Mouse (Mus musculus) G1E (cell line): ENCODE measurements around the gene Adgrg2. TPM values are rescaled to one million over a fixed set of nuclear protein-coding genes. Genes with fewer than 3 reads are reported as not detected.

Experiments used
- ATAC-seq: 2 replicates; pipeline ENCODE4 v1.8.0; 2016; ENCODE audit warnings: mild to moderate bottlenecking; ENCODE audit not compliant: insufficient number of reproducible peaks, poor library complexity, low FRiP score, severe bottlenecking; ENCODE audit errors: extremely low read depth
- DNase-seq: peaks from one replicate; pipeline ENCODE4 v3.0.0; 2012; ENCODE audit warnings: low spot score
- H3K27me3 ChIP-seq: 2 replicates; pipeline ENCODE4 v1.6.1; 2012; ENCODE audit warnings: mild to moderate bottlenecking, low read length, inconsistent platforms; ENCODE audit not compliant: insufficient read depth
- H3K36me3 ChIP-seq: replicated peaks from 2 replicates; pipeline ENCODE3; 2012; ENCODE audit warnings: mild to moderate bottlenecking, inconsistent platforms
- H3K4me1 ChIP-seq: 2 replicates; pipeline ENCODE4 v1.6.1; 2012; ENCODE audit warnings: low read depth, low read length, inconsistent platforms, mixed read lengths; ENCODE audit not compliant: insufficient read depth
- H3K4me3 ChIP-seq: 2 replicates; pipeline ENCODE4 v1.5.1; 2012; ENCODE audit warnings: low read depth, mild to moderate bottlenecking, inconsistent platforms, low read length, moderate library complexity, mixed read lengths
- H3K9me3 ChIP-seq: replicated peaks from 2 replicates; pipeline ENCODE4 v1.6.1; 2012; ENCODE audit warnings: inconsistent platforms
- CTCF ChIP-seq: IDR thresholded peaks from 2 replicates; pipeline ENCODE4 v1.5.1; 2012; ENCODE audit warnings: low read depth, low read length, inconsistent platforms, mixed read lengths
- GATA1 ChIP-seq: IDR thresholded peaks from 2 replicates; pipeline ENCODE4 v1.6.1; 2012; ENCODE audit warnings: borderline replicate concordance, low read length, inconsistent platforms, mixed read lengths
- GATA2 ChIP-seq: IDR thresholded peaks from 2 replicates; pipeline ENCODE4 v1.6.1; 2012; ENCODE audit warnings: low read depth, low read length, inconsistent platforms, borderline replicate concordance
- POLR2AphosphoS5 ChIP-seq: IDR thresholded peaks from 2 replicates; pipeline ENCODE4 v1.6.1; 2012; ENCODE audit warnings: low read depth, low read length, inconsistent platforms; ENCODE audit not compliant: insufficient replicate concordance
- TAL1 ChIP-seq: conservative IDR thresholded peaks from 2 replicates; pipeline ENCODE4 v1.6.1; 2012; ENCODE audit warnings: low read depth, low read length, inconsistent platforms, mixed read lengths
- polyA plus RNA-seq: library from polyadenylated mRNA; stranded (reverse); fragments of >175 nt; gene quantifications from 2 replicates; pipeline ENCODE4 v1.2.3, GENCODE M21; 2012
- total RNA-seq, 2 experiments: library from RNA; stranded (forward) in 1 of 2; stranded (reverse) in 1 of 2; fragments of 200-1000 nt in 1 of 2; fragments of >200 nt in 1 of 2; fragmentation: Nextera tagmentation in 1 of 2; gene quantifications; 2 replicates each; pipeline ENCODE4 v1.2.3; 2014 to 2017

The Adgrg2 gene
- not detected in 2 replicates for total RNA-seq (2014; fragmentation: Nextera tagmentation)
- 0.06 TPM in 1 of 2 replicates, not detected in the other for total RNA-seq (2017)
- not detected in 2 replicates for polyA plus RNA-seq

GRCm38 (mm10) chrX:160390464-160390956 lies at the start of gene Adgrg2:
Gene Adgrg2 (plus strand): TSS chrX:160390690.
- no peaks in the 10 kb centered on the region for H3K4me1 ChIP-seq
- H3K4me3 ChIP-seq = no peak within 1 kb of the TSS
- no peaks in the 10 kb centered on the region for H3K36me3 ChIP-seq
- DNase-seq = no peak
- ATAC-seq = no peak
- TF ChIP-seq POLR2AphosphoS5 = no peak
- no peak for TF ChIP-seq GATA1
- no peak for TF ChIP-seq CTCF
- no peak for TF ChIP-seq GATA2
- TF ChIP-seq TAL1 = no peak
- H3K27me3 ChIP-seq = peaks cover 10% of the 10 kb centered on the region; the same call in 1 of the 2 replicates
- no peaks in the 10 kb centered on the region for H3K9me3 ChIP-seq

- DNase-seq (no peak), ATAC-seq (no peak)
- no peak for TF ChIP-seq GATA2
- no peak for TF ChIP-seq TAL1
- H3K27me3 ChIP-seq = no peaks in the 10 kb centered on the region
- H3K9me3 ChIP-seq = no peaks in the 10 kb centered on the region
- no peak overlapping the region for H3K4me3 ChIP-seq
- H3K36me3 ChIP-seq = no peaks in the 10 kb centered on the region
- no peaks in the 10 kb centered on the region for H3K4me1 ChIP-seq
These were observed 39.5 kb upstream of the Adgrg2 start for GRCm38 (mm10) chrX:160350995-160351394.

DNA sequence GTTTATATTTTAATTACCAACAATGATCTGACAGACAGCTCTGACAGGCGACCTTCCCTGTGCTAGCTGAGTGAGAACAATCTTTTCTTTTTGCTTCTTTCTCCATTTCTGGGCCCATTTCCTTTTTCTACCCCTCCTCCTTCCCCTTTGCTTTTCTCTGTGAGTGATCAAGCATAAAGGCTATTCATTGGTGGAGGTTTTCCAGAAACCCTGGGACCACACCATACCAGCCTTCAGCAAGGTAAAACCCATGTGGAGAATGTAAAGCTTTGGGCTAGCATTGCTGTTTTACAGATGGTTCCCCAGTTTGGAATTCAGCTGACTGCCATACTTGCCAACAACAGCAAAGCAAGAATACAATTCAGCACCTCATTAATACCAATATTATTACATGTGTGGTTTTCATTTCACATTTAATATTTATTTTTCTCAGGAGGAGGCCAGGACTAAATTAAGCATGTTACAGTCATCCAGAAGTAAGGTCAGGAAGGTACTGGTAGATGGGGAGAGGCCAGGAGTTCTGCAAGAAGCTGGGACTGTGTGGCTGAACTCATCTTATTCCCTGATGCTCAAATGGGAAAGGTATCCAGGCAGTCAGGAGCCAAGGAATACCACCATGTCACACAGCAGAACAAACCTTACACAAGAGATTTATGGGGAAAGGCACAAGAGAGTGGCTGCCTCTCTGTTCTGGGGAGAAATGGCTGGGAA lies 38.4 kb upstream of the Adgrg2 start:
- Histone ChIP-seq H3K4me3 (no peak overlapping the region), H3K27me3 (no peaks in the 10 kb centered on the region), H3K9me3 (no peaks in the 10 kb centered on the region), H3K4me1 (no peaks in the 10 kb centered on the region), H3K36me3 (no peaks in the 10 kb centered on the region)
- DNase-seq = no peak
- ATAC-seq = no peak
- TF ChIP-seq GATA1 = no peak
- TF ChIP-seq POLR2AphosphoS5 = no peak
- no peak for TF ChIP-seq GATA2
- no peak for TF ChIP-seq TAL1
- TF ChIP-seq CTCF = no peak

DNA sequence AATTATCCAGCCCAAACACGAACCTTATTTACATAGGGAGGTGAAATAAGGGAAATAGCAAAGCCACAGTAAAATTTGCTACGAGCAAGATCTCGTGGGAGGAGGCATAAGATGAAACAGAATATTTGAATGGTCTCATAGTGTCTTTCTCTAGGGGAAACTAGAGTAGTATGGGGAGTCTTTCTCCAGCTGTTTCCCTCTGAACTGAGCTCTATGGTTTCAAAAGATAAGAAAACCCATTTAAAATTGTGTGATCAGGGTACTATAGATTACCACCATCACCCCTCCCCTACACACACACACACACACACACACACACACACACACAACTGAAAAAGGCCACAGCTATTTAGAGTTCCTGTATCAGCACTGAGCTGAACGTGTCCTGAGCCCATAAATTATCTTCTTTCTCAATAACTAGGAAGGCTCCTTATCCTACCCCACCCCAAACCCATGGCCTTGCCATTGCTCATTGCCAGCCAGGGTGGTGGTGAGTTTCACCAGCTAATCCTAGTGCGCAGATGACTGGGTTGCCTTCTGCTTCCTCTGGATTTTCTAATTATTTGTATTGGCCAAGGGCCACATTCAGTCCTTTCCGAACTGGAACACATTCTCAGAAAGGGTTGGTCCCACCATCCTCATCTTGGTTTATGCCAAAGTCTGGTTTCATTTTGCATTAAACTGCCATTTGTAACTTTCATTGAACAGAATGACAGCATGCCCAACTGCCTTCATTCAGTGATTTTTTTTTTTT lies 5.6 kb upstream of the Adgrg2 start:
- no peak for DNase-seq
- H3K27me3 ChIP-seq = no peaks in the 10 kb centered on the region
- no peak for TF ChIP-seq TAL1
- no peak for TF ChIP-seq CTCF
- TF ChIP-seq POLR2AphosphoS5 = no peak
- no peak for TF ChIP-seq GATA1
- TF ChIP-seq GATA2 = no peak
- H3K9me3 ChIP-seq = no peaks in the 10 kb centered on the region
- no peaks in the 10 kb centered on the region for H3K4me1 ChIP-seq
- no peak overlapping the region for H3K4me3 ChIP-seq
- ATAC-seq = no peak
- no peaks in the 10 kb centered on the region for H3K36me3 ChIP-seq

DNA sequence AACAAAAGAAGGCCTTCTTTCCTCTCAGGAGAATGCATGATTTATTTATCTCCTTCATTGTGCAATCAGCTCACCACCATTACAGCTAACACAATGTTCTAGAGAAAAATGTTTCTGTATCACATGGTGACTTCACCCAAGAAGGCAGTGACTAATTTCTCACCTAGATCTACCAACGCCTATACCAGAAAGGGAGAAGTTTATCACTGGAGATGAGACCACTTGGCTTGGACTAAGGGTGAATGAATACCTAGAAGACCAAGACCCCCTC lies 5.1 kb upstream of the Adgrg2 start:
- no peak for ATAC-seq
- Histone ChIP-seq H3K27me3 (peaks cover 2% of the 10 kb centered on the region; the same call in 1 of the 2 replicates), H3K9me3 (no peaks in the 10 kb centered on the region), H3K4me3 (no peak overlapping the region), H3K4me1 (no peaks in the 10 kb centered on the region), H3K36me3 (no peaks in the 10 kb centered on the region)
- TF ChIP-seq GATA2 (no peak), GATA1 (no peak), POLR2AphosphoS5 (no peak), TAL1 (no peak)
- DNase-seq = no peak

DNA sequence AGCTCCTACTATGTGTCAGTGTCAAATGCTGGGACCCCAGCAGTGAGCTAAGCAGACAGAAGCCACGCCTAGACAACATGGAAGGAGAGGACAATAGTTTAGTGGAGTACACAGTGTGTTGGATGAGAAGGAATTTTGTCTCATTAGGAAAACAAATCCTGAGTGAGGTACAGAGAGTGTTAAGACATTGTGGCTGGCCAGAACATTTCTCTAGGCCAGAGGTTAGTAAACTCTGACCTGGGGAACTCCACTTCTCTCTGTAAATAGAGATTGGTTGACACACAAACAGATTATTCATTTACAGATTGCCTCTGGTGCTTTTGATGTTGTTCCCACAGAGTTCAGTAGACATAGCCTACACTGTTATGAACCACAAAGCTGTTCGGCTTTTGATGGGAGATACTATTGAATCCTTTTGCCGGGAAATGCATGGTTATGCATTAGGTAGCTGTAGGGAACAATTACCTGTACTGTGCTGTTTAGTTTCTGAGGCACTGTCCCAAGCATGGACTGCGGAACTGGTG lies 22.5 kb downstream of the Adgrg2 start:
- no peaks in the 10 kb centered on the region for H3K9me3 ChIP-seq
- no peak for DNase-seq
- no peaks in the 10 kb centered on the region for H3K4me1 ChIP-seq
- TF ChIP-seq GATA1 (no peak), GATA2 (no peak), POLR2AphosphoS5 (no peak), TAL1 (no peak), CTCF (no peak)
- ATAC-seq = no peak
- no peaks in the 10 kb centered on the region for H3K27me3 ChIP-seq
- H3K36me3 ChIP-seq = no peaks in the 10 kb centered on the region
- no peak overlapping the region for H3K4me3 ChIP-seq
